Mouse (Mus musculus): ENCODE results near the gene Lcor. TPM values are rescaled to one million over a fixed set of nuclear protein-coding genes. Genes with fewer than 3 reads are reported as not detected.

Lcor gene
- polyA plus RNA-seq, 1 experiment from 2014 or later, result 12.9 TPM

- no peak for TF ChIP-seq EP300 (optimal IDR thresholded peaks at IDR 0.05)
- TF ChIP-seq CTCF (IDR thresholded peaks at IDR 0.05; ENCODE audit: low read depth), result no peak
- Histone ChIP-seq H3K36me3 (ENCODE audit: control insufficient read depth, insufficient read depth, low read length) (no peaks in the 10 kb centered on the region), H3K4me2 (replicated peaks; ENCODE audit: low read depth) (no peak overlapping the region), H3K9me3 (ENCODE audit: control insufficient read depth, low read length) (no peaks in the 10 kb centered on the region), H3K27ac (replicated peaks) (no peak overlapping the region), H3K4me1 (replicated peaks; ENCODE audit: control insufficient read depth, insufficient read depth) (peaks cover 6% of the 10 kb centered on the region; the same call in 1 of the 2 replicates), H3K4me3 (ENCODE audit: low read depth, low read length) (no peak overlapping the region), H3K27me3 (ENCODE audit: control insufficient read depth, insufficient read depth, low read length) (no peaks in the 10 kb centered on the region), H3K9ac (ENCODE audit: low read length) (no peak overlapping the region)
- no peak for DNase-seq (ENCODE audit: low spot score)
- peak; percentile 96 for ATAC-seq (ENCODE audit: low FRiP score, low TSS enrichment)
- WGBS, result 17% methylated on average over 4 of the region's 4 CpGs
These were observed 13.1 kb downstream of the Lcor start for GRCm38 (mm10) chr19:41495382-41496032.

DNA sequence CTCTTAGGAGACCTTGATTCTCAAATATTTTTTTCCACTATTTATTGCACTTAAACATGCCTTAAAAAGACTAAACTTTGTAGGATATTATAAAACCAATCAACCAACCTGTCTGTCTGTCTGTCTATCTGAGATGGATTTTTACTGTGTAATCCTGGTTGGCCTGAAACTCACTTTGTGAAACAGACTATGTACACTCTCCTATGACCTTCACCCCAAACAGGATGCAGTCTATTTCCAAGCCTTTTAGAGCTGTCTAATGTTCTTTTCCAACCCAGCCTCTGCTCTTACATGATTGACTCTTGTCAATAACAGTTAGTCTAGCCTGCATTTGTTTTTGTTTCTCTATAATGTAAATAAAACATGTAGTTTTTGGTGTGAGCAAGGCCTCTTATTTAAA, 13.6 kb downstream of the Lcor start:
- H3K4me2 ChIP-seq (replicated peaks; ENCODE audit: low read depth), result no peak overlapping the region
- no peaks in the 10 kb centered on the region for H3K9me3 ChIP-seq (ENCODE audit: control insufficient read depth, low read length)
- no peak overlapping the region for H3K9ac ChIP-seq (ENCODE audit: low read length)
- DNase-seq (ENCODE audit: low spot score) (no peak), ATAC-seq (ENCODE audit: low FRiP score, low TSS enrichment) (no peak)
- no peak overlapping the region for H3K27ac ChIP-seq (replicated peaks)
- H3K36me3 ChIP-seq (ENCODE audit: control insufficient read depth, insufficient read depth, low read length), result no peaks in the 10 kb centered on the region
- peaks cover 6% of the 10 kb centered on the region; the same call in 1 of the 2 replicates for H3K4me1 ChIP-seq (replicated peaks; ENCODE audit: control insufficient read depth, insufficient read depth)
- H3K4me3 ChIP-seq (ENCODE audit: low read depth, low read length), result no peak overlapping the region
- H3K27me3 ChIP-seq (ENCODE audit: control insufficient read depth, insufficient read depth, low read length), result no peaks in the 10 kb centered on the region
- TF ChIP-seq EP300 (optimal IDR thresholded peaks at IDR 0.05), result no peak
- TF ChIP-seq CTCF (IDR thresholded peaks at IDR 0.05; ENCODE audit: low read depth), result no peak

GRCm38 (mm10) chr19:41507872-41508271, 25.4 kb downstream of the Lcor start:
- H3K4me2 ChIP-seq (replicated peaks; ENCODE audit: low read depth), result no peak overlapping the region
- ATAC-seq (ENCODE audit: low FRiP score, low TSS enrichment) (no peak), DNase-seq (ENCODE audit: low spot score) (no peak)
- no peak overlapping the region for H3K9ac ChIP-seq (ENCODE audit: low read length)
- no peak for TF ChIP-seq CTCF (IDR thresholded peaks at IDR 0.05; ENCODE audit: low read depth)
- no peak for TF ChIP-seq EP300 (optimal IDR thresholded peaks at IDR 0.05)
- H3K4me3 ChIP-seq (ENCODE audit: low read depth, low read length), result no peak overlapping the region
- H3K9me3 ChIP-seq (ENCODE audit: control insufficient read depth, low read length), result no peaks in the 10 kb centered on the region
- no peak overlapping the region for H3K27ac ChIP-seq (replicated peaks)
- WGBS, result 93% methylated on average over 8 of the region's 8 CpGs
- H3K4me1 ChIP-seq (replicated peaks; ENCODE audit: control insufficient read depth, insufficient read depth), result no peaks in the 10 kb centered on the region
- no peaks in the 10 kb centered on the region for H3K36me3 ChIP-seq (ENCODE audit: control insufficient read depth, insufficient read depth, low read length)
- H3K27me3 ChIP-seq (ENCODE audit: control insufficient read depth, insufficient read depth, low read length), result no peaks in the 10 kb centered on the region

GRCm38 (mm10) chr19:41514836-41515235, 32.4 kb downstream of the Lcor start:
- no peak overlapping the region for H3K9ac ChIP-seq (ENCODE audit: low read length)
- no peak for DNase-seq (ENCODE audit: low spot score)
- no peak for TF ChIP-seq EP300 (optimal IDR thresholded peaks at IDR 0.05)
- WGBS, result 88% methylated on average over 1 of the region's 1 CpGs
- H3K4me2 ChIP-seq (replicated peaks; ENCODE audit: low read depth), result no peak overlapping the region
- ATAC-seq (ENCODE audit: low FRiP score, low TSS enrichment), result no peak
- H3K27me3 ChIP-seq (ENCODE audit: control insufficient read depth, insufficient read depth, low read length), result no peaks in the 10 kb centered on the region
- H3K4me3 ChIP-seq (ENCODE audit: low read depth, low read length), result no peak overlapping the region
- no peaks in the 10 kb centered on the region for H3K9me3 ChIP-seq (ENCODE audit: control insufficient read depth, low read length)
- H3K27ac ChIP-seq (replicated peaks), result peak overlapping the region; percentile 30; the same call in 1 of the 2 replicates
- no peaks in the 10 kb centered on the region for H3K36me3 ChIP-seq (ENCODE audit: control insufficient read depth, insufficient read depth, low read length)
- no peaks in the 10 kb centered on the region for H3K4me1 ChIP-seq (replicated peaks; ENCODE audit: control insufficient read depth, insufficient read depth)

GRCm38 (mm10) chr19:41515549-41515948, 33.1 kb downstream of the Lcor start:
- ATAC-seq (ENCODE audit: low FRiP score, low TSS enrichment) (no peak), DNase-seq (ENCODE audit: low spot score) (no peak)
- WGBS, result 88% methylated on average over 1 of the region's 1 CpGs
- Histone ChIP-seq H3K4me1 (replicated peaks; ENCODE audit: control insufficient read depth, insufficient read depth) (no peaks in the 10 kb centered on the region), H3K27ac (replicated peaks) (no peak overlapping the region), H3K9ac (ENCODE audit: low read length) (no peak overlapping the region), H3K9me3 (ENCODE audit: control insufficient read depth, low read length) (no peaks in the 10 kb centered on the region), H3K36me3 (ENCODE audit: control insufficient read depth, insufficient read depth, low read length) (no peaks in the 10 kb centered on the region), H3K4me3 (ENCODE audit: low read depth, low read length) (no peak overlapping the region), H3K27me3 (ENCODE audit: control insufficient read depth, insufficient read depth, low read length) (no peaks in the 10 kb centered on the region), H3K4me2 (replicated peaks; ENCODE audit: low read depth) (no peak overlapping the region)
- no peak for TF ChIP-seq EP300 (optimal IDR thresholded peaks at IDR 0.05)
- no peak for TF ChIP-seq CTCF (IDR thresholded peaks at IDR 0.05; ENCODE audit: low read depth)

DNA sequence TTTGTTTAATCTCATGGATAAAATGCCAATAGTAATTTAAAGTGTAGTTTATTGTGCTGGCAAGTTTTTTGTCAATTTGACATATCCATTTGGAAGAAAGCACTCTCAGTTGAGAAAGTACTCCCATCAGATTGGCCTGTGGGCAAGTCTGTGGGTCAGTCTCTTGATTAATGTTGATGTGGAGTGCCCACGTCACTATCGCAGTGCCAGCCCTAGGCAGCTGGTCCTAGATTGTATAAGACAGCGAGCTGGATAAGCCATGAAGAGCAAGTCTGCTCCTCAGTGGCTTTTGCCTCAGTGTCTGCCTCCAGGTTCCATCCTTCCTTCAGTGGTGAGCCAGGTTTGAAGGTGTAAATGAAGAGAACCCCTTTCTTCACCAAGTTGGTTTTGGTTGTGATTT, 34.6 kb downstream of the Lcor start:
- no peak overlapping the region for H3K4me2 ChIP-seq (replicated peaks; ENCODE audit: low read depth)
- H3K9me3 ChIP-seq (ENCODE audit: control insufficient read depth, low read length), result no peaks in the 10 kb centered on the region
- no peaks in the 10 kb centered on the region for H3K4me1 ChIP-seq (replicated peaks; ENCODE audit: control insufficient read depth, insufficient read depth)
- H3K27me3 ChIP-seq (ENCODE audit: control insufficient read depth, insufficient read depth, low read length), result no peaks in the 10 kb centered on the region
- DNase-seq (ENCODE audit: low spot score) (no peak), ATAC-seq (ENCODE audit: low FRiP score, low TSS enrichment) (no peak)
- no peak overlapping the region for H3K9ac ChIP-seq (ENCODE audit: low read length)
- TF ChIP-seq CTCF (IDR thresholded peaks at IDR 0.05; ENCODE audit: low read depth) (no peak), EP300 (optimal IDR thresholded peaks at IDR 0.05) (no peak)
- no peak overlapping the region for H3K4me3 ChIP-seq (ENCODE audit: low read depth, low read length)
- WGBS, result 91% methylated on average over 3 of the region's 3 CpGs
- no peaks in the 10 kb centered on the region for H3K36me3 ChIP-seq (ENCODE audit: control insufficient read depth, insufficient read depth, low read length)
- no peak overlapping the region for H3K27ac ChIP-seq (replicated peaks)

Data from stomach, postnatal 0 days (tissue).